Mouse (Mus musculus) brown adipose tissue, adult 24 weeks (tissue): ENCODE data around the gene Wdr18. TPM values are rescaled to one million over a fixed set of nuclear protein-coding genes. Genes with fewer than 3 reads are reported as not detected.

ENCODE experiments used
- H3K27ac ChIP-seq: fragments of 200-500 bp; replicated peaks from 2 replicates; pipeline ENCODE4 v1.5.1; 2012; ENCODE audit warnings: low read depth, mild to moderate bottlenecking, low read length
- H3K4me1 ChIP-seq: fragments of 200-500 bp; 2 replicates; pipeline ENCODE4 v1.6.1; 2012; ENCODE audit warnings: low read length, mixed read lengths; ENCODE audit not compliant: control insufficient read depth, insufficient read depth, insufficient read length
- H3K4me3 ChIP-seq: fragments of 200-500 bp; 2 replicates; pipeline ENCODE4 v1.5.1; 2012; ENCODE audit warnings: low read depth, mild to moderate bottlenecking, low read length, moderate library complexity; ENCODE audit not compliant: insufficient read depth
- polyA plus RNA-seq: library from polyadenylated mRNA; stranded (reverse); fragments of >200 nt; gene quantifications from 2 replicates; pipeline ENCODE4 v1.2.4, GENCODE M21; 2012; ENCODE audit not compliant: missing spikeins, insufficient read depth, insufficient read length

The Wdr18 gene
- polyA plus RNA-seq, 1 experiment = 25.6 TPM

GRCm38 (mm10) chr10:79921572-79921971 is 38.4 kb upstream of the Wdr18 start:
- Histone ChIP-seq H3K4me3 (peak overlapping the region; percentile 41), H3K27ac (no peak overlapping the region), H3K4me1 (no peaks in the 10 kb centered on the region; the same call in 1 of the 2 replicates)

GRCm38 (mm10) chr10:79924998-79925784 is 34.8 kb upstream of the Wdr18 start:
- no peak overlapping the region for H3K4me3 ChIP-seq
- H3K4me1 ChIP-seq = peaks cover 2% of the 10 kb centered on the region; the same call in 1 of the 2 replicates
- H3K27ac ChIP-seq = no peak overlapping the region

DNA sequence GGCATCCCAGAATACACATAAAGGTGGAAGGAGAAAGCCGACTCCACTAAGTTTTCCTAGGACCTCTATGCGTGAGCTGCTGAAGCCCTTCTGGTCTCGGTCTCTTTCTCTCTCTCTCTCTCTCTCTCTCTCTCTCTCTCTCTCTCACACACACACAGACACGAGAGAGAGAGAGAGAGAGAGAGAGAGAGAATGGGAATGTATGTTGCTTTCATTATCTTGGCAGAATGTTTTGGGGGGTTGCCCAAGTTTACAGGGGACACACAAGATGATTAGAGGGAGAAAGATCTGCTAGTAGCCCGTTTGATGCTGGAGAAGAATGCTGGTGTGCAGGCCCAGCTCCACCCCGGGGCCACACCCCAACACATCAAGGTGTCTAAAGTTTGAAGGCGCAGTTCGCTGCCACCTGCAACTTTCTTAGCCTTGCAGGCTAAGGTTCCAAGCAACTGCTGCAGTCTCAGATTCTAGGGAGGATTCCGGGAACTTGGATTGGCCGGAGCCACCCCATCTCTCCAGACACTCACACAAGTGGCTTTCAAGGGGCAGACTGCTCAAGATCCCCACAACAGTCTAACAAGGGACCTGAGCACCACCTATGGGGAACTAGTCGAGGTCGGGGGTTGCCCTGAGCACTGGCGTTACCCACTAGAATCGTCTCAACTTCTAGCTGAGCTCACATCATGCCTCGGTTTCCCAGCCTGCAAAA is 34.0 kb upstream of the Wdr18 start:
- no peak overlapping the region for H3K27ac ChIP-seq
- H3K4me1 ChIP-seq = peaks cover 2% of the 10 kb centered on the region; the same call in 1 of the 2 replicates
- peak overlapping the region; percentile 98 for H3K4me3 ChIP-seq

GRCm38 (mm10) chr10:79926491-79927323 is 33.2 kb upstream of the Wdr18 start, which contains the start of gene Arid3a:
Arid3a (plus strand) TSS chr10:79927043.
- Histone ChIP-seq H3K4me3 (peak within 1 kb of the TSS; percentile 98), H3K4me1 (peaks cover 2% of the 10 kb centered on the region; the same call in 1 of the 2 replicates), H3K27ac (peak within 1 kb of the TSS; percentile 76)

GRCm38 (mm10) chr10:79927324-79928029 is 32.5 kb upstream of the Wdr18 start:
- Histone ChIP-seq H3K4me3 (peak overlapping the region; percentile 98), H3K27ac (peak overlapping the region; percentile 2), H3K4me1 (peaks cover 8% of the 10 kb centered on the region; the same call in 1 of the 2 replicates)

GRCm38 (mm10) chr10:79928030-79928694 is 31.8 kb upstream of the Wdr18 start:
- Histone ChIP-seq H3K27ac (0 out of 2 replicates have a peak overlapping the region, but pooled peaks have one; percentile 2), H3K4me3 (peak overlapping the region; percentile 98), H3K4me1 (peaks cover 14% of the 10 kb centered on the region)

DNA sequence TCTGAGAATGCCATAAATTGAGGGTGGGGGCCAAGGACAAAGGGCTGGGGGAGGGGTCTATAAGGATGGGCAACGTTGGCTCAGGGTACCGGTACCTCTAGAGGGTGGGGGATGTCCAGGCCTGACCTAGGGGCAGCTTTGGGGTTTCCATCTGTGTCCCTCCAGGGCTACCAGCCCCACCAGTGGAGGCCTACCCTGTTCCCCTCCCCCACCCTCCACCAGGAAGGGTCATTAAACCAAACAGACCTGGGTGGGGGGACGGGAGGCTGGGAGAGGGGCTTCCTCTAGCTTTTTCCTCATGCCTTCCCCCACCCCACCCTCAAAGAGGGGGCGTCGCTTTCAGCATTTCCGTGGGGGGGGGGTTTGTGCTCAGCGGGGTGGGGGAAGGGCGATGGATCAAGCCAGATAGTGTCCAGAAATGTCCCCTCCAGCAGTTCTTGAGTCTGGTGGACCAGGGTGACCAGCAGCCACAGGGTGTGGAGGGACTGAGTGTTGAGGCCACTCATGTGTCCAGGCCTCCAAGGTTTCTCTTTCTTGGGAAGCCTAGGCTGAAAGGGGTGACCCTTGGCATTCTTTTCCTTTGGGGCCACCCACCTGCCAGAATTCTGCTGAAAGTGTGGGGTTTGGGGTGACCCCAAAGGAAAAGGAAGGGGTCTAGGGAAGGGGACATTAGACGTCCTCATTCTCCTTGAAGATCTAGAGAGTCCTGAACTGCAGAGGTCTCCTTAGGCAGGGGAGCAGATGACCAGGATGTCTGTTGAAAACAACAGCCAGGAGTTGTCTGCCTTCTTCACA is 30.8 kb upstream of the Wdr18 start:
- H3K4me1 ChIP-seq = peaks cover 23% of the 10 kb centered on the region
- H3K27ac ChIP-seq = no peak overlapping the region
- no peak overlapping the region for H3K4me3 ChIP-seq

DNA sequence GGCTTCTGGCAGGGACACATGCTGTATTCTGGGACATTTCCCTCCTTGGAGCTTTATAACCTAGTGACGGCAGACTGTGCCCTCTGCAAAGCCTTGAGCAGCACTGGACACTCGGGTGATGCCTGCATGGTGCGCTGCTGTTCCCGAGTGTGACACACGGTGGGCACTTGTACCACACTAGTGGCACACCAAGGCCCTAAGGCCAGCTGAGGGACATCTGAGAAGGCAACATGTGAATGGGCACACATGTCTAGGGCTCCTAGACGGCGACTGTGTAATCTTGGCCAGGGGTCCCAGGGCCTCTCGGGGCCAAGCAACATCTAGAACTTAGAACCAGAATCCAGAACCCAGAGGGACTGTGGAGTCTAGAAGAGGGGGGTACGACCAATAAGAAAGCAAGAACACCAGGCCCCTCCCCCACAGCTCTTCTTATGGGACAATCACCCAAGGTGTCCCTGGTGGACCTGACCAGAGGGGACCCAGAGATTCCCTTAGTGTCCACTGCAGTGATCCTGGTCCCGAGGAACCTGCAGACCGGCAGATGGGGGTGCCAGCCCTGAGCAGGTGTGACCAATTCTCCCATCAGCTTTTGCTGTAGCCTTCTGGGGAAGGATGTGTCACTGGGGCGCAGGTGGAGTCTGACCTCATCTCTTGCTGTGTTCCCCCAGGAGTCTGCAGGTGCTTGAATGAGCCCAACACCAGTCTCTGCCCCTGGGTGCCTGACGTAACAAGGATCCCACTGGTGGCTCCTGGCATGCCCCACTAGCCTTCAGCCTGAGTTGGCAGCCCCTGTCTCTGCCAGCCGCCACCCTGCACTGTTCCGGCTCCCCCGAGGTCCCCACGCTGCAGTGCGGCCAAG is 29.8 kb upstream of the Wdr18 start:
- no peak overlapping the region for H3K27ac ChIP-seq
- no peak overlapping the region for H3K4me3 ChIP-seq
- peaks cover 28% of the 10 kb centered on the region for H3K4me1 ChIP-seq

GRCm38 (mm10) chr10:79930826-79931186 is 29.1 kb upstream of the Wdr18 start:
- Histone ChIP-seq H3K4me3 (no peak overlapping the region), H3K27ac (no peak overlapping the region), H3K4me1 (peaks cover 31% of the 10 kb centered on the region)

DNA sequence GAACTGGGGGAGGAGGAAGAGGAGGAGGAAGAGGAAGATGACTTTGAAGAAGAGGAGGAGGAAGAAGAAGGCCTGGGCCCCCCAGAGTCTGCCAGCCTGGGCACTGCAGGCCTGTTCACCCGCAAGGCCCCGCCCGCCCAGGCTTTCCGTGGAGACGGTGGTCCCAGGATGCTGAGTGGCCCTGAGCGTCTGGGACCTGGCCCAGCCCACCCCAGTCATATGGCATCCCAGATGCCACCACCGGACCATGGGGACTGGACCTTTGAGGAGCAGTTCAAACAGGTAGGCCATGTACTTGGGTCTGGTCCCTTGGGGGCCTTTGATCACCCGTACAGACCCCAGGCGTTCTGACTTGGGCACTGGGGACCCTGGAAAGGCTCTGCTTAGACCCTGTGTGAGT is 28.2 kb upstream of the Wdr18 start:
- H3K4me1 ChIP-seq = peaks cover 37% of the 10 kb centered on the region
- no peak overlapping the region for H3K27ac ChIP-seq
- H3K4me3 ChIP-seq = no peak overlapping the region

- Histone ChIP-seq H3K4me1 (peaks cover 42% of the 10 kb centered on the region), H3K27ac (no peak overlapping the region), H3K4me3 (no peak overlapping the region)
These were observed 27.2 kb upstream of the Wdr18 start for GRCm38 (mm10) chr10:79932736-79933135.

DNA sequence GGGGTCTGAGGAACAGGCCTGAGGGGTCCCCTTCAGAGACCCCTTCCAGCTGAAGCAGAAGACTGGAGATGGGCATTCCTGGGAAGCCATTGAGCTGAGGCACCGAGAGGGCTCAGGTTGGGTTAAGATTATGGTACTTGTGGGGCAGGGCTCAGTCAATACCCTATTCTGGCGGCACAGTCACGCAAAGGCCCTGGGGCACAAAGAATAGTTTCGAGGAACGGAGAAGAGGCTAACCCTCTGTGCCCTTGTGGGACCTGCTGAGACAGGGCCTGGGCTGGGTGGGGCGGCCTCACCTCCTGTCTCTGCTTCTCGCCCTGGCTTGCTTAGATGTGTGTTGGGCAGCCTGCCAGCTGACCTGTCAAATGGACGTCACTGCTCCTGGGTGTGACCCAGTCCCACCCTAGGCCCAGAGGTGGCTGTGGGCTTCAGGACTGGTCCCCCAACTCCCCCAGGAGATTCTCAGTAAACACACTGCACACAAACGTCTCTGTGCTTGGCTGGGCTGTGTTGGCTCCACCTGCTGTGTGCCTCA is 26.7 kb upstream of the Wdr18 start:
- Histone ChIP-seq H3K4me3 (no peak overlapping the region), H3K27ac (no peak overlapping the region), H3K4me1 (peaks cover 42% of the 10 kb centered on the region)
